In genomic region chrX:116855785-116856184, GRCm38 (mm10) we compare ENCODE assay signal across 23 mouse cellular contexts.
A peak's percentile ranks its signal among the peaks of the same experiment; 100 is the strongest.
DNase-seq lines count a peak whose midpoint lies in the region; ATAC-seq and TF ChIP-seq lines count a peak whose summit lies in the region.
"Had no signal": no experiment of that assay in that cellular context is flagged by ENCODE, and none has a peak within 500 bp of the region (broad histone marks: within the 10 kb centered on the region; RNA-seq: fewer than 3 reads in every experiment).

No protein-coding gene starts in this region.

- H3K9ac ChIP-seq in intestine, embryonic 15.5 days = no peak overlapping the region
- no peak overlapping the region for H3K9ac ChIP-seq in intestine, postnatal 0 days (ENCODE audit: low read depth, low read length)
- no peak overlapping the region for H3K9ac ChIP-seq in MEL (ENCODE audit: control insufficient read depth, low read depth, low read length, poor library complexity, severe bottlenecking)
- H3K9ac ChIP-seq in intestine, embryonic 16.5 days (ENCODE audit: low read depth, low read length) = no peak overlapping the region
- H3K9ac ChIP-seq in hindbrain, embryonic 14.5 days = no peak overlapping the region

- H3K4me2 ChIP-seq in intestine, embryonic 15.5 days (replicated peaks) = no peak overlapping the region
- H3K4me2 ChIP-seq in intestine, postnatal 0 days (replicated peaks; ENCODE audit: low read depth) = no peak overlapping the region
- no peak overlapping the region for H3K4me2 ChIP-seq in intestine, embryonic 16.5 days (ENCODE audit: low read depth, low read length)
- H3K4me2 ChIP-seq in hindbrain, embryonic 14.5 days (replicated peaks) = no peak overlapping the region

- H3K4me3 ChIP-seq in intestine, embryonic 15.5 days (replicated peaks) = no peak overlapping the region
- no peak overlapping the region for H3K4me3 ChIP-seq in intestine, postnatal 0 days (ENCODE audit: low read depth, low read length)
- H3K4me3 ChIP-seq in MEL (ENCODE audit: control insufficient read depth in 1 of 2, insufficient read depth in 1 of 2, low read depth in 2 of 2, low read length in 2 of 2) = no peak overlapping the region
- H3K4me3 ChIP-seq in intestine, embryonic 16.5 days (ENCODE audit: low read length) = no peak overlapping the region
- H3K4me3 ChIP-seq in hindbrain, embryonic 14.5 days (replicated peaks; ENCODE audit: low read length) = no peak overlapping the region

- no peak for TF ChIP-seq RAD21 in MEL (IDR thresholded peaks at IDR 0.05; ENCODE audit: low read depth, low read length)

- no peak for TF ChIP-seq CTCF in intestine, postnatal 0 days (IDR thresholded peaks at IDR 0.05; ENCODE audit: low read depth)
- TF ChIP-seq CTCF in MEL (IDR thresholded peaks at IDR 0.05 in 2 of 3, conservative IDR thresholded peaks at IDR 0.05 in 1 of 3; ENCODE audit: control insufficient read depth in 1 of 3, insufficient read depth in 1 of 3, low read depth in 2 of 3, low read length in 3 of 3, poor library complexity in 1 of 3, severe bottlenecking in 1 of 3) = no peak

- H3K27ac ChIP-seq in intestine, embryonic 15.5 days = no peak overlapping the region
- no peak overlapping the region for H3K27ac ChIP-seq in intestine, postnatal 0 days (ENCODE audit: low read depth, low read length)
- H3K27ac ChIP-seq in MEL (ENCODE audit: control insufficient read depth, low read depth, low read length) = no peak overlapping the region
- no peak overlapping the region for H3K27ac ChIP-seq in intestine, embryonic 16.5 days (ENCODE audit: low read length)
- no peak overlapping the region for H3K27ac ChIP-seq in hindbrain, embryonic 14.5 days

- no peak for TF ChIP-seq POLR2A in MEL (IDR thresholded peaks at IDR 0.05; ENCODE audit: control insufficient read depth in 1 of 2, insufficient read depth in 1 of 2, low read depth in 1 of 2, low read length in 2 of 2, poor library complexity in 1 of 2)

- no peak for TF ChIP-seq EP300 in MEL (IDR thresholded peaks at IDR 0.05; ENCODE audit: low read depth in 1 of 2, low read length in 2 of 2)

- no peaks in the 10 kb centered on the region for H3K9me3 ChIP-seq in intestine, embryonic 15.5 days
- H3K9me3 ChIP-seq in intestine, postnatal 0 days (ENCODE audit: control insufficient read depth) = no peaks in the 10 kb centered on the region
- H3K9me3 ChIP-seq in MEL (replicated peaks; ENCODE audit: insufficient read depth, low read length) = no peaks in the 10 kb centered on the region
- no peaks in the 10 kb centered on the region for H3K9me3 ChIP-seq in intestine, embryonic 16.5 days (ENCODE audit: control insufficient read depth, low read length)
- no peaks in the 10 kb centered on the region for H3K9me3 ChIP-seq in hindbrain, embryonic 14.5 days (ENCODE audit: control insufficient read depth, low read length)
- H3K9me3 ChIP-seq: G1E had no signal

- no peaks in the 10 kb centered on the region for H3K79me2 ChIP-seq in MEL (ENCODE audit: control insufficient read depth, insufficient read depth, low read length, poor library complexity)

- H3K4me1 ChIP-seq in intestine, embryonic 15.5 days (replicated peaks) = no peaks in the 10 kb centered on the region
- no peaks in the 10 kb centered on the region for H3K4me1 ChIP-seq in intestine, postnatal 0 days (replicated peaks; ENCODE audit: control insufficient read depth, insufficient read depth, low read length)
- peaks cover 0 to 2% of the 10 kb centered on the region in 2 experiments; a peak in 2 of 4 replicates for H3K4me1 ChIP-seq in MEL (ENCODE audit: control insufficient read depth in 1 of 2, insufficient read depth in 2 of 2, low read length in 2 of 2)
- no peaks in the 10 kb centered on the region for H3K4me1 ChIP-seq in intestine, embryonic 16.5 days (ENCODE audit: control insufficient read depth, insufficient read depth, low read length)
- no peaks in the 10 kb centered on the region for H3K4me1 ChIP-seq in hindbrain, embryonic 14.5 days (replicated peaks; ENCODE audit: control insufficient read depth, insufficient read depth, low read length)

- ATAC-seq in intestine, embryonic 15.5 days = peak; percentile 90
- ATAC-seq in intestine, postnatal 0 days = no peak
- ATAC-seq in intestine, embryonic 16.5 days = peak; percentile 91
- no peak for ATAC-seq in hindbrain, embryonic 14.5 days (ENCODE audit: low FRiP score)
- ATAC-seq: activated CD4-positive, CD25-positive, alpha-beta regulatory T cell, adult 4 months; CD4-positive, CD25-positive, alpha-beta regulatory T cell, adult 4 months; Patski had no signal

- H3K27me3 ChIP-seq in intestine, embryonic 15.5 days (replicated peaks) = no peaks in the 10 kb centered on the region
- H3K27me3 ChIP-seq in intestine, postnatal 0 days (replicated peaks; ENCODE audit: control insufficient read depth, insufficient read depth, low read length) = no peaks in the 10 kb centered on the region
- H3K27me3 ChIP-seq in MEL (ENCODE audit: control insufficient read depth in 1 of 2, insufficient read depth in 2 of 2, low read length in 2 of 2) = no peaks in the 10 kb centered on the region
- H3K27me3 ChIP-seq in intestine, embryonic 16.5 days (replicated peaks; ENCODE audit: control insufficient read depth, insufficient read depth, low read length) = no peaks in the 10 kb centered on the region
- no peaks in the 10 kb centered on the region for H3K27me3 ChIP-seq in hindbrain, embryonic 14.5 days (ENCODE audit: control insufficient read depth, insufficient read depth, low read length)
- H3K27me3 ChIP-seq: CH12.LX had no signal

- WGBS in intestine, embryonic 15.5 days = 58% methylated on average over 2 of the region's 2 CpGs
- WGBS in intestine, postnatal 0 days = 36% methylated on average over 2 of the region's 2 CpGs
- 60% methylated on average over 2 of the region's 2 CpGs for WGBS in intestine, embryonic 16.5 days
- WGBS in hindbrain, embryonic 14.5 days = 91% methylated on average over 2 of the region's 2 CpGs

- DNase-seq in MEL (ENCODE audit: low read depth, low spot score) = peak; percentile 5
- no peak for DNase-seq in T-cell, adult 2 months (ENCODE audit: low spot score)
- no peak for DNase-seq in hindbrain, embryonic 14.5 days (ENCODE audit: low spot score)
- DNase-seq: adrenal gland, adult 2 months; adrenal gland, adult 8-10 months; adrenal gland, postnatal 10 days; adrenal gland, postnatal 14 days; adrenal gland, postnatal 25 days; adrenal gland, postnatal 36 days; B cell, adult 2 months; cerebellum, adult 11 months; cerebellum, adult 11-12 months; cerebellum, adult 18-20 months; cerebellum, adult 2 months; cerebellum, adult 8-10 months had no signal

- H3K36me3 ChIP-seq in intestine, embryonic 15.5 days = no peaks in the 10 kb centered on the region
- no peaks in the 10 kb centered on the region for H3K36me3 ChIP-seq in intestine, postnatal 0 days (ENCODE audit: control insufficient read depth, insufficient read depth)
- peaks cover 0 to 11% of the 10 kb centered on the region in 2 experiments; a peak in 2 of 4 replicates for H3K36me3 ChIP-seq in MEL (ENCODE audit: control insufficient read depth in 1 of 2, insufficient read depth in 2 of 2, low read length in 2 of 2)
- H3K36me3 ChIP-seq in intestine, embryonic 16.5 days (ENCODE audit: control insufficient read depth, insufficient read depth, low read length) = no peaks in the 10 kb centered on the region
- H3K36me3 ChIP-seq in hindbrain, embryonic 14.5 days (replicated peaks; ENCODE audit: control insufficient read depth, insufficient read depth) = no peaks in the 10 kb centered on the region
- H3K36me3 ChIP-seq: G1E had no signal

TF ChIP-seq in MEL, 35 proteins besides CTCF, POLR2A, EP300 and RAD21:
- TF ChIP-seq GATA1 (IDR thresholded peaks at IDR 0.05; ENCODE audit: low read depth, low read length) (0 out of 2 replicates have a peak, but pooled peaks have one; percentile 6), MYB (IDR thresholded peaks at IDR 0.05; ENCODE audit: low read depth, low read length) (no peak), MXI1 (IDR thresholded peaks at IDR 0.05; ENCODE audit: low read depth, low read length) (no peak), RCOR1 (IDR thresholded peaks at IDR 0.05; ENCODE audit: low read depth, low read length) (no peak), UBTF (IDR thresholded peaks at IDR 0.05; ENCODE audit: borderline replicate concordance, insufficient read depth, low read depth, low read length) (no peak), NELFE (IDR thresholded peaks at IDR 0.05; ENCODE audit: low read depth, low read length) (no peak), NRF1 (IDR thresholded peaks at IDR 0.05; ENCODE audit: insufficient read depth, low read depth, low read length, poor library complexity, severe bottlenecking) (no peak), CHD2 (IDR thresholded peaks at IDR 0.05; ENCODE audit: low read length) (no peak), TAL1 (IDR thresholded peaks at IDR 0.05; ENCODE audit: low read length) (no peak)

Comparison
In these comparisons a context has a peak if more than half of its experiments do, and no peak if none do; other contexts are left out.
1. ATAC-seq: peak in intestine, embryonic 15.5 days (single experiment) and intestine, embryonic 16.5 days (single experiment); none in intestine, postnatal 0 days (single experiment) and hindbrain, embryonic 14.5 days (single experiment).